Mouse (Mus musculus): ENCODE results near the gene Hspa12b.

DNA sequence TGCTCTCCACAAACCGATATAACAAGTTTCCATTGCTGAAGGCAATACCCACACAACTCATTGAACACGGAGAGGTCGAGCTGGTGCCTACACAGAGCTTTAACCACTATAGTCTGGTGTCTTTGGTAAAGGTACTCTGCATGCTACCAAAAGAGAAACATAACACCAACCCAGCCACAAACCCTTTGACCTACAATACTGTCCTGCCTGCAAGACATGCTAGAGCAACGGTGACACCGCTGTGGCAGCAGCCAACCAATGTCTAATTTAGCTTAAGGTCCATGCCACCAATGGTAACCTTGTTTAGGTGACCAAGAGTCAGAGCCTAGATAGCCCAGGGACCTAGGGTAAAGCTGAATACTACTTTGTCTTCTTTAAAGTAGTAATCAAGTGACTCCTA, 33.5 kb upstream of the Hspa12b start:
- TF ChIP-seq CTCF (IDR thresholded peaks at IDR 0.05; ENCODE audit: control insufficient read depth, insufficient read depth, low read length) (no peak), POLR2A (IDR thresholded peaks at IDR 0.05; ENCODE audit: borderline replicate concordance, control insufficient read depth, low read depth, low read length) (no peak)

All from bone marrow, adult 2 months (tissue).